Mouse (Mus musculus): Measurements from ENCODE around the gene Fgfr2. TPM values are rescaled to one million over a fixed set of nuclear protein-coding genes. Genes with fewer than 3 reads are reported as not detected.

Gene Fgfr2
- total and polyA plus RNA-seq, 2 experiments from 2014 or later = 12.1 to 32.6 TPM

GRCm38 (mm10) chr7:130617591-130617990 is 2505.6 kb downstream of the Fgfr2 start:
- Histone ChIP-seq H3K27me3 (ENCODE audit: insufficient read depth, low read length) (no peaks in the 10 kb centered on the region), H3K27ac (ENCODE audit: low read depth, low read length) (no peak overlapping the region), H3K9ac (replicated peaks; ENCODE audit: low read length, poor library complexity, severe bottlenecking) (no peak overlapping the region), H3K9me3 (ENCODE audit: low read length) (no peaks in the 10 kb centered on the region), H3K4me1 (ENCODE audit: insufficient read depth, low read length) (no peaks in the 10 kb centered on the region), H3K4me3 (ENCODE audit: low read depth, low read length) (no peak overlapping the region), H3K4me2 (ENCODE audit: low read depth, low read length, poor library complexity, severe bottlenecking) (no peak overlapping the region), H3K36me3 (ENCODE audit: insufficient read depth, low read length) (no peaks in the 10 kb centered on the region)
- ATAC-seq (ENCODE audit: low FRiP score) (no peak), DNase-seq (ENCODE audit: low spot score) (no peak)
- 40% methylated on average over 3 of the region's 3 CpGs for WGBS
- TF ChIP-seq CTCF (IDR thresholded peaks at IDR 0.05) = no peak

- Histone ChIP-seq H3K4me2 (ENCODE audit: low read depth, low read length, poor library complexity, severe bottlenecking) (no peak overlapping the region), H3K36me3 (ENCODE audit: insufficient read depth, low read length) (no peaks in the 10 kb centered on the region), H3K4me3 (ENCODE audit: low read depth, low read length) (no peak overlapping the region), H3K9me3 (ENCODE audit: low read length) (no peaks in the 10 kb centered on the region), H3K27ac (ENCODE audit: low read depth, low read length) (no peak overlapping the region), H3K9ac (replicated peaks; ENCODE audit: low read length, poor library complexity, severe bottlenecking) (no peak overlapping the region), H3K4me1 (ENCODE audit: insufficient read depth, low read length) (no peaks in the 10 kb centered on the region), H3K27me3 (ENCODE audit: insufficient read depth, low read length) (no peaks in the 10 kb centered on the region)
- 48% methylated on average over 4 of the region's 4 CpGs for WGBS
- ATAC-seq (ENCODE audit: low FRiP score) (no peak), DNase-seq (ENCODE audit: low spot score) (peak; percentile 22)
- no peak for TF ChIP-seq CTCF (IDR thresholded peaks at IDR 0.05)
Observed at GRCm38 (mm10) chr7:130613973-130614372, 2509.2 kb downstream of the Fgfr2 start.

- H3K9ac ChIP-seq (replicated peaks; ENCODE audit: low read length, poor library complexity, severe bottlenecking) = no peak overlapping the region
- no peak overlapping the region for H3K27ac ChIP-seq (ENCODE audit: low read depth, low read length)
- 58% methylated on average over 4 of the region's 4 CpGs for WGBS
- no peaks in the 10 kb centered on the region for H3K36me3 ChIP-seq (ENCODE audit: insufficient read depth, low read length)
- TF ChIP-seq CTCF (IDR thresholded peaks at IDR 0.05) = no peak
- H3K27me3 ChIP-seq (ENCODE audit: insufficient read depth, low read length) = no peaks in the 10 kb centered on the region
- H3K4me1 ChIP-seq (ENCODE audit: insufficient read depth, low read length) = no peaks in the 10 kb centered on the region
- no peak overlapping the region for H3K4me2 ChIP-seq (ENCODE audit: low read depth, low read length, poor library complexity, severe bottlenecking)
- DNase-seq (ENCODE audit: low spot score) = no peak
- H3K9me3 ChIP-seq (ENCODE audit: low read length) = no peaks in the 10 kb centered on the region
- ATAC-seq (ENCODE audit: low FRiP score) = no peak
- no peak overlapping the region for H3K4me3 ChIP-seq (ENCODE audit: low read depth, low read length)
Observed at GRCm38 (mm10) chr7:130606958-130607357, 2516.2 kb downstream of the Fgfr2 start.

- H3K27ac ChIP-seq (ENCODE audit: low read depth, low read length) = no peak overlapping the region
- peak; percentile 66 for TF ChIP-seq CTCF (IDR thresholded peaks at IDR 0.05)
- H3K4me2 ChIP-seq (ENCODE audit: low read depth, low read length, poor library complexity, severe bottlenecking) = no peak overlapping the region
- no peaks in the 10 kb centered on the region for H3K27me3 ChIP-seq (ENCODE audit: insufficient read depth, low read length)
- H3K9me3 ChIP-seq (ENCODE audit: low read length) = no peaks in the 10 kb centered on the region
- H3K4me3 ChIP-seq (ENCODE audit: low read depth, low read length) = no peak overlapping the region
- DNase-seq (ENCODE audit: low spot score) (no peak), ATAC-seq (ENCODE audit: low FRiP score) (no peak)
- H3K36me3 ChIP-seq (ENCODE audit: insufficient read depth, low read length) = no peaks in the 10 kb centered on the region
- no peak overlapping the region for H3K9ac ChIP-seq (replicated peaks; ENCODE audit: low read length, poor library complexity, severe bottlenecking)
- H3K4me1 ChIP-seq (ENCODE audit: insufficient read depth, low read length) = no peaks in the 10 kb centered on the region
- 37% methylated on average over 6 of the region's 6 CpGs for WGBS
Observed at GRCm38 (mm10) chr7:130605111-130605510, 2518.0 kb downstream of the Fgfr2 start.

- no peaks in the 10 kb centered on the region for H3K27me3 ChIP-seq (ENCODE audit: insufficient read depth, low read length)
- no peak overlapping the region for H3K9ac ChIP-seq (replicated peaks; ENCODE audit: low read length, poor library complexity, severe bottlenecking)
- ATAC-seq (ENCODE audit: low FRiP score) (no peak), DNase-seq (ENCODE audit: low spot score) (no peak)
- H3K4me2 ChIP-seq (ENCODE audit: low read depth, low read length, poor library complexity, severe bottlenecking) = no peak overlapping the region
- H3K27ac ChIP-seq (ENCODE audit: low read depth, low read length) = no peak overlapping the region
- TF ChIP-seq CTCF (IDR thresholded peaks at IDR 0.05) = no peak
- H3K9me3 ChIP-seq (ENCODE audit: low read length) = no peaks in the 10 kb centered on the region
- WGBS = 78% methylated on average over 2 of the region's 2 CpGs
- H3K4me1 ChIP-seq (ENCODE audit: insufficient read depth, low read length) = no peaks in the 10 kb centered on the region
- no peaks in the 10 kb centered on the region for H3K36me3 ChIP-seq (ENCODE audit: insufficient read depth, low read length)
- H3K4me3 ChIP-seq (ENCODE audit: low read depth, low read length) = no peak overlapping the region
Observed at GRCm38 (mm10) chr7:130604390-130604789, 2518.8 kb downstream of the Fgfr2 start.

- no peak for TF ChIP-seq CTCF (IDR thresholded peaks at IDR 0.05)
- Histone ChIP-seq H3K9ac (replicated peaks; ENCODE audit: low read length, poor library complexity, severe bottlenecking) (no peak overlapping the region), H3K36me3 (ENCODE audit: insufficient read depth, low read length) (no peaks in the 10 kb centered on the region), H3K27me3 (ENCODE audit: insufficient read depth, low read length) (no peaks in the 10 kb centered on the region), H3K4me3 (ENCODE audit: low read depth, low read length) (no peak overlapping the region), H3K27ac (ENCODE audit: low read depth, low read length) (no peak overlapping the region), H3K4me1 (ENCODE audit: insufficient read depth, low read length) (no peaks in the 10 kb centered on the region), H3K9me3 (ENCODE audit: low read length) (no peaks in the 10 kb centered on the region), H3K4me2 (ENCODE audit: low read depth, low read length, poor library complexity, severe bottlenecking) (no peak overlapping the region)
- 88% methylated on average over 5 of the region's 5 CpGs for WGBS
- ATAC-seq (ENCODE audit: low FRiP score) (no peak), DNase-seq (ENCODE audit: low spot score) (no peak)
Observed at GRCm38 (mm10) chr7:130603556-130603955, 2519.6 kb downstream of the Fgfr2 start.

Measured in midbrain, postnatal 0 days (tissue).